Mouse (Mus musculus): ENCODE data around the gene Kif1a.

Gene Kif1a

GRCm38 (mm10) chr1:93100243-93100575 is 1.5 kb downstream of the Kif1a start:
- no peak for ATAC-seq (ENCODE audit: insufficient number of reproducible peaks, low FRiP score, low TSS enrichment)

GRCm38 (mm10) chr1:93098956-93099355 is 2.8 kb downstream of the Kif1a start:
- no peak for ATAC-seq (ENCODE audit: insufficient number of reproducible peaks, low FRiP score, low TSS enrichment)

- ATAC-seq (ENCODE audit: insufficient number of reproducible peaks, low FRiP score, low TSS enrichment): no peak
Observed at GRCm38 (mm10) chr1:93092582-93092981, 9.2 kb downstream of the Kif1a start.

- no peak for ATAC-seq (ENCODE audit: insufficient number of reproducible peaks, low FRiP score, low TSS enrichment)
Observed at GRCm38 (mm10) chr1:93085136-93085535, 16.6 kb downstream of the Kif1a start.

GRCm38 (mm10) chr1:93083420-93084285 is 18.1 kb downstream of the Kif1a start:
- ATAC-seq (ENCODE audit: insufficient number of reproducible peaks, low FRiP score, low TSS enrichment): 0 out of 2 replicates have a peak, but pooled peaks have one; percentile 41

- no peak for ATAC-seq (ENCODE audit: insufficient number of reproducible peaks, low FRiP score, low TSS enrichment)
Observed at GRCm38 (mm10) chr1:93082121-93082520, 19.6 kb downstream of the Kif1a start.

GRCm38 (mm10) chr1:93080930-93081589 is 20.7 kb downstream of the Kif1a start:
- peak; percentile 65; the same call in 1 of the 2 replicates for ATAC-seq (ENCODE audit: insufficient number of reproducible peaks, low FRiP score, low TSS enrichment)

- no peak for ATAC-seq (ENCODE audit: insufficient number of reproducible peaks, low FRiP score, low TSS enrichment)
Observed at GRCm38 (mm10) chr1:93079602-93080001, 22.1 kb downstream of the Kif1a start.

- no peak for ATAC-seq (ENCODE audit: insufficient number of reproducible peaks, low FRiP score, low TSS enrichment)
Observed at GRCm38 (mm10) chr1:93072279-93072865, 29.4 kb downstream of the Kif1a start.

GRCm38 (mm10) chr1:93071487-93071971 is 30.2 kb downstream of the Kif1a start:
- no peak for ATAC-seq (ENCODE audit: insufficient number of reproducible peaks, low FRiP score, low TSS enrichment)

GRCm38 (mm10) chr1:93070881-93071280 is 30.9 kb downstream of the Kif1a start:
- peak; percentile 79 for ATAC-seq (ENCODE audit: insufficient number of reproducible peaks, low FRiP score, low TSS enrichment)

- ATAC-seq (ENCODE audit: insufficient number of reproducible peaks, low FRiP score, low TSS enrichment): no peak
Observed at GRCm38 (mm10) chr1:93068553-93068952, 33.2 kb downstream of the Kif1a start.

GRCm38 (mm10) chr1:93065654-93066053 is 36.1 kb downstream of the Kif1a start:
- ATAC-seq (ENCODE audit: insufficient number of reproducible peaks, low FRiP score, low TSS enrichment): no peak

GRCm38 (mm10) chr1:93063694-93064093 is 38.1 kb downstream of the Kif1a start:
- ATAC-seq (ENCODE audit: insufficient number of reproducible peaks, low FRiP score, low TSS enrichment): no peak

GRCm38 (mm10) chr1:93051124-93051833 is 50.5 kb downstream of the Kif1a start:
- ATAC-seq (ENCODE audit: insufficient number of reproducible peaks, low FRiP score, low TSS enrichment): no peak

GRCm38 (mm10) chr1:93050071-93050470 is 51.7 kb downstream of the Kif1a start:
- ATAC-seq (ENCODE audit: insufficient number of reproducible peaks, low FRiP score, low TSS enrichment): peak; percentile 74

- no peak for ATAC-seq (ENCODE audit: insufficient number of reproducible peaks, low FRiP score, low TSS enrichment)
Observed at GRCm38 (mm10) chr1:93046153-93046789, 55.5 kb downstream of the Kif1a start.

GRCm38 (mm10) chr1:93035981-93036380 is 65.8 kb downstream of the Kif1a start:
- ATAC-seq (ENCODE audit: insufficient number of reproducible peaks, low FRiP score, low TSS enrichment): no peak

- no peak for ATAC-seq (ENCODE audit: insufficient number of reproducible peaks, low FRiP score, low TSS enrichment)
Observed at GRCm38 (mm10) chr1:93033989-93034388, 67.8 kb downstream of the Kif1a start.

GRCm38 (mm10) chr1:93031199-93031598 is 70.6 kb downstream of the Kif1a start:
- ATAC-seq (ENCODE audit: insufficient number of reproducible peaks, low FRiP score, low TSS enrichment): no peak
